Mouse (Mus musculus) hindbrain, embryonic 12.5 days (tissue): ENCODE results near the gene Btc. TPM values are rescaled to one million over a fixed set of nuclear protein-coding genes. Genes with fewer than 3 reads are reported as not detected.

ENCODE experiments used
- ATAC-seq: fragments of 200-750 bp; cut with Nextera tagmentation; 2 replicates; pipeline ENCODE4 v1.8.0; 2017; ENCODE audit warnings: moderate TSS enrichment; ENCODE audit not compliant: low FRiP score
- H3K27ac ChIP-seq: fragments of 300-500 bp; sonication (generic); 2 replicates; pipeline ENCODE4 v1.5.1; 2016; ENCODE audit warnings: mild to moderate bottlenecking
- H3K27me3 ChIP-seq: fragments of 300-500 bp; sonication (generic); 2 replicates; pipeline ENCODE4 v1.6.1; 2016; ENCODE audit warnings: mild to moderate bottlenecking
- H3K36me3 ChIP-seq: fragments of 300-500 bp; sonication (generic); 2 replicates; pipeline ENCODE4 v1.6.1; 2016; ENCODE audit warnings: mild to moderate bottlenecking
- H3K4me1 ChIP-seq: fragments of 300-500 bp; sonication (generic); 2 replicates; pipeline ENCODE4 v1.6.1; 2016
- H3K4me2 ChIP-seq: fragments of 300-500 bp; sonication (generic); replicated peaks from 2 replicates; pipeline ENCODE4 v1.6.1; 2016; ENCODE audit warnings: mild to moderate bottlenecking
- H3K4me3 ChIP-seq: fragments of 300-500 bp; sonication (generic); 2 replicates; pipeline ENCODE4 v1.5.1; 2016; ENCODE audit warnings: mild to moderate bottlenecking
- H3K9ac ChIP-seq: fragments of 300-500 bp; sonication (generic); 2 replicates; pipeline ENCODE4 v1.6.1; 2016; ENCODE audit warnings: mild to moderate bottlenecking, moderate library complexity
- H3K9me3 ChIP-seq: fragments of 300-500 bp; sonication (generic); replicated peaks from 2 replicates; pipeline ENCODE4 v1.6.1; 2016; ENCODE audit warnings: mild to moderate bottlenecking
- WGBS: fragments of 180-500 bp; shearing (Covaris S2); methylation state at CpG from one replicate; pipeline ENCODE4 v1.1.7; 2016; 5-methylcytosine and 5-hydroxymethylcytosine counted together
- polyA plus RNA-seq: library from polyadenylated mRNA; unstranded; fragments of >200 nt; fragmentation: Nextera tagmentation; extraction: Ambion mirVana; gene quantifications from 2 replicates; pipeline ENCODE4 v1.2.1, GENCODE M21; 2016

Gene Btc
- polyA plus RNA-seq, 1 experiment from 2014 or later = 0.84 TPM

DNA sequence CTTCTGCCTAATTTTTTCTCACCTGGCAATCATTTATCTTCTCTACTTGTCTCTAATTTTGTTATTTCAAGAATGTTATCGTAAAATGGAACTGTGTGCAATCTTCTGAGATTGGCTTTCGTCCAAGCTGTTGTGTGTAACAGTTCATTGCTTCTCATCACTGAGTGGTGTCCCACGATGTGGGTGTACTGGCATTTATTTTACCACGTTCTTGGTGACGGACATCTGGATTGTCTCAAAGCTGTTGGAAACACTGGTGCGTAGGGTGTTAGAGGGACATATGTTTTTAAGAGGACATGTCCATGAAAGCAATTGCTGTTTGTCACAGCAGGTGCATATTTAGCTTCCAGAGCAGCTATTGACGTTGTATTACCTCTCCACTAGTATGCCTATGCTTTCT lies 94.2 kb downstream of the Btc start:
- no peak for ATAC-seq
- no peaks in the 10 kb centered on the region for H3K36me3 ChIP-seq
- no peaks in the 10 kb centered on the region for H3K27me3 ChIP-seq
- no peak overlapping the region for H3K4me2 ChIP-seq
- H3K27ac ChIP-seq = no peak overlapping the region
- 82% methylated on average over 7 of the region's 7 CpGs for WGBS
- H3K9ac ChIP-seq = no peak overlapping the region
- no peak overlapping the region for H3K4me3 ChIP-seq
- H3K9me3 ChIP-seq = no peaks in the 10 kb centered on the region
- no peaks in the 10 kb centered on the region for H3K4me1 ChIP-seq

DNA sequence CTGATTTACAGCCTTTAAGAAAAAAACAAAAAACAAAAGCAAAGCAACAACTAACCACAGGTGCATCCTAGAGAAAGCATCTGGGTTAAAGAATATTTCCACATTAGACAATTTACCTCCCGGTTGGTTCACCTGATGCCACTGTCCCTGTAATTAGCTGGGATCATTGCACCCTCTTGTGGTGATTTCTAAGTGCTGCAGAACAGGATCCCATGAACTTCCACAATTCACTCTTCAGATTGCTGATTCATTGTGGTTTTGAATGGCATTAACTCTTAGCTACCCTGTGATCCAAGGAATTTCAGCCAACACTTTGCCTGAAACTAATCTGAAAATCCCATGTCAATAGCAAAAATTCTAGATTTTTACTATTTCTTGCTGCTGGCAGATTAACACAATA lies 94.9 kb downstream of the Btc start:
- Histone ChIP-seq H3K36me3 (no peaks in the 10 kb centered on the region), H3K4me1 (no peaks in the 10 kb centered on the region), H3K4me3 (no peak overlapping the region), H3K27me3 (no peaks in the 10 kb centered on the region), H3K9ac (no peak overlapping the region), H3K4me2 (no peak overlapping the region), H3K9me3 (no peaks in the 10 kb centered on the region), H3K27ac (no peak overlapping the region)
- WGBS = 13% methylated on average over 1 of the region's 1 CpGs
- ATAC-seq = 0 out of 2 replicates have a peak, but pooled peaks have one; percentile 42

Other genes with a start within 250 kb of the Btc start
- gene Parm1, start 114.6 kb upstream of the Btc start, polyA plus RNA-seq = 8.0 and 11.3 TPM in 2 replicates